Mouse (Mus musculus) MEL (cell line): ENCODE measurements around the gene Snx29. TPM values are rescaled to one million over a fixed set of nuclear protein-coding genes. Genes with fewer than 3 reads are reported as not detected.

ENCODE experiments used
- DNase-seq: peaks from one replicate; pipeline ENCODE4 v3.0.0; 2011; ENCODE audit warnings: low read depth, low spot score
- H3K27ac ChIP-seq: 2 replicates; pipeline ENCODE4 v1.5.1; 2012; ENCODE audit warnings: low read depth, mild to moderate bottlenecking, control low read depth, low read length, moderate library complexity; ENCODE audit not compliant: control insufficient read depth
- H3K27me3 ChIP-seq, 2 experiments: fragments of 150-350 bp in 1 of 2; sonication (generic) in 1 of 2; 2 replicates each; pipeline ENCODE4 v1.6.1; 2012; ENCODE audit warnings: low read length in 2 of 2, mild to moderate bottlenecking in 2 of 2, improper control_type of control experiment in 1 of 2, moderate library complexity in 1 of 2; ENCODE audit not compliant: insufficient read depth in 2 of 2, control insufficient read depth in 1 of 2
- H3K36me3 ChIP-seq, 2 experiments: 2 replicates each; pipeline ENCODE4 v1.6.1; 2012 to 2014; ENCODE audit warnings: low read length in 2 of 2, improper control_type of control experiment in 1 of 2, inconsistent platforms in 1 of 2, mild to moderate bottlenecking in 1 of 2; ENCODE audit not compliant: insufficient read depth in 2 of 2, control insufficient read depth in 1 of 2
- H3K4me1 ChIP-seq, 2 experiments: fragments of 150-350 bp in 1 of 2; sonication (generic) in 1 of 2; 2 replicates each; pipeline ENCODE4 v1.6.1; 2012; ENCODE audit warnings: low read length in 2 of 2, improper control_type of control experiment in 1 of 2, mild to moderate bottlenecking in 1 of 2; ENCODE audit not compliant: insufficient read depth in 2 of 2, control insufficient read depth in 1 of 2
- H3K4me3 ChIP-seq, 2 experiments: fragments of 150-350 bp in 1 of 2; sonication (generic) in 1 of 2; 2 replicates each; pipeline ENCODE4 v1.5.1; 2012; ENCODE audit warnings: low read depth in 2 of 2, low read length in 2 of 2, mild to moderate bottlenecking in 2 of 2, moderate library complexity in 2 of 2, control low read depth in 1 of 2, improper control_type of control experiment in 1 of 2; ENCODE audit not compliant: control insufficient read depth in 1 of 2, insufficient read depth in 1 of 2
- H3K79me2 ChIP-seq: 2 replicates; pipeline ENCODE4 v1.6.1; 2012; ENCODE audit warnings: mild to moderate bottlenecking, low read length, moderate library complexity; ENCODE audit not compliant: control insufficient read depth, poor library complexity, insufficient read depth
- H3K9ac ChIP-seq: 2 replicates; pipeline ENCODE4 v1.6.1; 2012; ENCODE audit warnings: low read depth, mild to moderate bottlenecking, control low read depth, low read length, moderate library complexity; ENCODE audit not compliant: control insufficient read depth, poor library complexity, severe bottlenecking
- H3K9me3 ChIP-seq: fragments of 150-350 bp; sonication (generic); replicated peaks from 2 replicates; pipeline ENCODE4 v1.6.1; 2012; ENCODE audit warnings: mild to moderate bottlenecking, low read length, improper control_type of control experiment, moderate library complexity; ENCODE audit not compliant: insufficient read depth
- CTCF ChIP-seq, 3 experiments: IDR thresholded peaks in 2 of 3; conservative IDR thresholded peaks in 1 of 3; 2 replicates each; pipeline ENCODE4 v1.5.1; 2011 to 2012; ENCODE audit warnings: low read length in 3 of 3, low read depth in 2 of 3, mild to moderate bottlenecking in 2 of 3, improper control_type of control experiment in 1 of 3, inconsistent platforms in 1 of 3, mixed read lengths in 1 of 3, moderate library complexity in 1 of 3; ENCODE audit not compliant: control insufficient read depth in 1 of 3, insufficient read depth in 1 of 3, poor library complexity in 1 of 3, severe bottlenecking in 1 of 3
- ELF1 ChIP-seq: IDR thresholded peaks from 2 replicates; pipeline ENCODE4 v1.6.1; 2014; ENCODE audit warnings: low read depth, mild to moderate bottlenecking, inconsistent platforms, low read length, improper control_type of control experiment, moderate library complexity
- EP300 ChIP-seq, 2 experiments: IDR thresholded peaks; 2 replicates each; pipeline ENCODE4 v1.6.1; 2011; ENCODE audit warnings: improper control_type of control experiment in 2 of 2, low read length in 2 of 2, low read depth in 1 of 2, mild to moderate bottlenecking in 1 of 2
- ETS1 ChIP-seq: IDR thresholded peaks from 2 replicates; pipeline ENCODE4 v1.6.1; 2012; ENCODE audit warnings: low read depth, mild to moderate bottlenecking, inconsistent platforms, low read length, improper control_type of control experiment, moderate library complexity
- GABPA ChIP-seq: IDR thresholded peaks from 2 replicates; pipeline ENCODE4 v1.6.1; 2012; ENCODE audit warnings: low read depth, mild to moderate bottlenecking, inconsistent platforms, low read length, improper control_type of control experiment, moderate library complexity
- JUND ChIP-seq: IDR thresholded peaks from 2 replicates; pipeline ENCODE4 v1.6.1; 2011; ENCODE audit warnings: low read depth, mild to moderate bottlenecking, improper control_type of control experiment, low read length
- MAFK ChIP-seq: IDR thresholded peaks from 2 replicates; pipeline ENCODE4 v1.6.1; 2011; ENCODE audit warnings: low read depth, mild to moderate bottlenecking, low read length, improper control_type of control experiment, borderline replicate concordance
- MAX ChIP-seq: IDR thresholded peaks from 2 replicates; pipeline ENCODE4 v1.6.1; 2011; ENCODE audit warnings: low read length, improper control_type of control experiment
- MYB ChIP-seq: IDR thresholded peaks from 2 replicates; pipeline ENCODE4 v1.6.1; 2011; ENCODE audit warnings: mild to moderate bottlenecking, low read depth, low read length, improper control_type of control experiment
- NRF1 ChIP-seq: IDR thresholded peaks from 2 replicates; pipeline ENCODE4 v1.6.1; 2014; ENCODE audit warnings: low read depth, mild to moderate bottlenecking, inconsistent platforms, low read length, improper control_type of control experiment, moderate library complexity; ENCODE audit not compliant: poor library complexity, insufficient read depth, severe bottlenecking
- POLR2A ChIP-seq, 2 experiments: IDR thresholded peaks; 2 replicates each; pipeline ENCODE4 v1.6.1; 2011 to 2012; ENCODE audit warnings: low read length in 2 of 2, mild to moderate bottlenecking in 2 of 2, control low read depth in 1 of 2, improper control_type of control experiment in 1 of 2, low read depth in 1 of 2, moderate library complexity in 1 of 2; ENCODE audit not compliant: control insufficient read depth in 1 of 2, insufficient read depth in 1 of 2, poor library complexity in 1 of 2
- POLR2AphosphoS5 ChIP-seq: IDR thresholded peaks from 2 replicates; pipeline ENCODE4 v1.6.1; 2012; ENCODE audit warnings: low read depth, borderline replicate concordance, mild to moderate bottlenecking, inconsistent platforms, low read length, moderate library complexity, mixed read lengths
- RCOR1 ChIP-seq: IDR thresholded peaks from 2 replicates; pipeline ENCODE4 v1.6.1; 2012; ENCODE audit warnings: low read depth, mild to moderate bottlenecking, inconsistent platforms, low read length, improper control_type of control experiment
- SIN3A ChIP-seq: IDR thresholded peaks from 2 replicates; pipeline ENCODE4 v1.6.1; 2012; ENCODE audit warnings: low read length, improper control_type of control experiment, inconsistent platforms
- SMC3 ChIP-seq: IDR thresholded peaks from 2 replicates; pipeline ENCODE4 v1.6.1; 2011; ENCODE audit warnings: low read depth, low read length, improper control_type of control experiment
- TBP ChIP-seq: IDR thresholded peaks from 2 replicates; pipeline ENCODE4 v1.8.0; 2011; ENCODE audit warnings: low read depth, low read length, improper control_type of control experiment
- USF2 ChIP-seq, 2 experiments: IDR thresholded peaks; 2 replicates each; pipeline ENCODE4 v1.6.1; 2011 to 2012; ENCODE audit warnings: improper control_type of control experiment in 2 of 2, low read length in 2 of 2, borderline replicate concordance in 1 of 2, inconsistent platforms in 1 of 2, low read depth in 1 of 2, mild to moderate bottlenecking in 1 of 2; ENCODE audit not compliant: insufficient read depth in 1 of 2
- ZKSCAN1 ChIP-seq: IDR thresholded peaks from 2 replicates; pipeline ENCODE4 v1.6.1; 2012; ENCODE audit warnings: low read depth, mild to moderate bottlenecking, inconsistent platforms, low read length, improper control_type of control experiment, moderate library complexity
- ZNF384 ChIP-seq: IDR thresholded peaks from 2 replicates; pipeline ENCODE4 v1.6.1; 2012; ENCODE audit warnings: low read depth, mild to moderate bottlenecking, inconsistent platforms, low read length, improper control_type of control experiment
- polyA plus RNA-seq, 2 experiments: library from polyadenylated mRNA; stranded (reverse) in 1 of 2; unstranded in 1 of 2; fragments of >175 nt in 1 of 2; fragments of >200 nt in 1 of 2; gene quantifications; 2 replicates each; pipeline versions ENCODE4 v1.2.1 to v1.2.4; 2012; ENCODE audit warnings: low replicate concordance in 2 of 2, low read depth in 1 of 2; ENCODE audit not compliant: insufficient read length in 2 of 2, insufficient read depth in 1 of 2, missing spikeins in 1 of 2
- total RNA-seq: library from RNA; depleted of rRNA; stranded (reverse); fragments of 300-350 nt; gene quantifications from 2 replicates; pipeline ENCODE4 v1.2.3, GENCODE M21; 2012

The Snx29 gene
- total and polyA plus RNA-seq, 3 experiments, result 0.72 to 0.73 TPM; not detected in 1

DNA sequence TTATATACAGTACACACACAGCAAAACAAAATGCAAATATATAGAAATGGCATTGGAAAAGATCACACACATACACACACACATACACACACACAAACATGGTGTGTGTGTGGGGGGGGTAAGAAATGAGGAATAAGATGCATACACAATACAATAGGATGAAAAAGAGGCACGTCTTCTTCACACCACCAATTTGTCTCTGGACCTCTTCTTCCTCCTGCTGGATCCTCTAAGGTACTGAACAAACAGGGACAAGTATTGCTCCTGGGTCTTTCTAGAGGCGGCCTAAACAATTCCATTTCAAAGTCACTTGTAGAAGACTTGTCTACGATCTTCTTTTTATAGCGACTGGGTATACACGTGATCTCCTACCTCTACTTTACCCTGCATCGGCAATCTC is 194.7 kb downstream of the Snx29 start:
- Histone ChIP-seq H3K79me2 (no peaks in the 10 kb centered on the region), H3K27me3 (no peaks in the 10 kb centered on the region), H3K36me3 (no peaks in the 10 kb centered on the region), H3K4me1 (no peaks in the 10 kb centered on the region), H3K9me3 (no peaks in the 10 kb centered on the region), H3K9ac (no peak overlapping the region), H3K27ac (no peak overlapping the region), H3K4me3 (no peak overlapping the region)
- TF ChIP-seq TBP (no peak), POLR2A (IDR thresholded peaks at IDR 0.05; ENCODE audit: control insufficient read depth in 1 of 2, insufficient read depth in 1 of 2, low read depth in 1 of 2, low read length in 2 of 2, poor library complexity in 1 of 2) (no peak), MAX (no peak), ZNF384 (no peak), CTCF (IDR thresholded peaks at IDR 0.05 in 2 of 3, conservative IDR thresholded peaks at IDR 0.05 in 1 of 3; ENCODE audit: control insufficient read depth in 1 of 3, insufficient read depth in 1 of 3, low read depth in 2 of 3, low read length in 3 of 3, poor library complexity in 1 of 3, severe bottlenecking in 1 of 3) (no peak), ELF1 (no peak), MAFK (no peak), NRF1 (no peak), USF2 (IDR thresholded peaks at IDR 0.05; ENCODE audit: borderline replicate concordance in 1 of 2, insufficient read depth in 1 of 2, low read depth in 1 of 2, low read length in 2 of 2) (no peak), ZKSCAN1 (no peak), RCOR1 (no peak), SIN3A (no peak), EP300 (IDR thresholded peaks at IDR 0.05; ENCODE audit: low read depth in 1 of 2, low read length in 2 of 2) (no peak), SMC3 (no peak), POLR2AphosphoS5 (no peak), JUND (no peak)
- no peak for DNase-seq

DNA sequence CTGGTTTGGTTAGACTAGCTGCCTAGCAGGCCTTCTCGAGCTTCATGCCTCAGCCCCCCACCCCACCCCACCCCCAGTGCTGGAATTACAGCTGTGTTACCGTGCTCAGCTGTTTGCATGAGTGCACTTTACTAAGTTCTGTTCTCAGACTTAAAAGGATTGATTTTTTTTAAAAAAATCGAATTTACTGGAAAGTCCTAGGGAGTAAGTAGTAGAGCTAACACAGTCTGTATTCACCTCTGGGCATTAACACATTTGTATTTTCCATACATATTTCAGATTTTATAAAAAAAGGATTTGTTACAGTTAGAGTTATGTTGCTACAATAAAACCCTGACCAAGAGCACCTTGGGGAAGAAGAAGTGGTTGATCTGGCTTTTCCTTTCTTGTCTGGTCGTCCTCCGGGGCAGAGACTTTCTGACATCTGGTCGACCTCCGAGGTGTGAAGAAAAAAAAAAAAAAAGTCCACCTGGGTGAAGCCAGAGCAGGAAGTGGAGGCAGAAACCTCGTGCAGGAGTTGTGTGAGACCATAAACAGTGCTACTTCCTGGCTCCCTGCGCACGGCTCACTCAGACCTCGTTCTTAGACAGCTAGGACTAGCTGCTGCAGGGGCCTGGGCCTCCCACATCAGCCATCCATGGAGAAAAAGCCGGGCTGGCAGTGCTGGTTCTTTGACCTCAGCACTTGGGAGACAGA is 196.2 kb downstream of the Snx29 start:
- no peaks in the 10 kb centered on the region for H3K4me1 ChIP-seq
- TF ChIP-seq ETS1, result no peak
- no peak for TF ChIP-seq GABPA
- TF ChIP-seq SMC3, result no peak
- TF ChIP-seq MYB, result no peak
- TF ChIP-seq RCOR1, result no peak
- H3K9ac ChIP-seq, result no peak overlapping the region
- no peak for DNase-seq
- no peaks in the 10 kb centered on the region for H3K36me3 ChIP-seq
- H3K79me2 ChIP-seq, result no peaks in the 10 kb centered on the region
- no peaks in the 10 kb centered on the region for H3K9me3 ChIP-seq
- H3K27ac ChIP-seq, result no peak overlapping the region
- no peak overlapping the region for H3K4me3 ChIP-seq
- H3K27me3 ChIP-seq, result no peaks in the 10 kb centered on the region
